Mouse (Mus musculus) lung, adult 2 months (tissue): ENCODE data around the gene Slc35e1.

Source experiments
- CTCF ChIP-seq: fragments of 200-500 bp; IDR thresholded peaks from 2 replicates; pipeline ENCODE4 v1.5.1; 2011; ENCODE audit warnings: mild to moderate bottlenecking, low read length, control low read depth; ENCODE audit not compliant: insufficient read depth
- POLR2A ChIP-seq: fragments of 200-500 bp; IDR thresholded peaks from 2 replicates; pipeline ENCODE4 v1.6.1; 2011; ENCODE audit warnings: low read depth, mild to moderate bottlenecking, control low read depth, low read length, borderline replicate concordance; ENCODE audit errors: extremely low read depth

- TF ChIP-seq CTCF, result no peak
- no peak for TF ChIP-seq POLR2A
Observed at GRCm38 (mm10) chr8:72458457-72458856, 34.0 kb downstream of the Slc35e1 start.
